Mouse (Mus musculus) right cerebral cortex, postnatal 36 days (tissue): ENCODE data around the gene Ada.

Experiments
- DNase-seq, 2 experiments: peaks; one replicate each; pipeline ENCODE4 v3.0.0; 2022; ENCODE audit warnings: low spot score in 2 of 2, mixed read lengths in 1 of 2

The Ada gene

DNA sequence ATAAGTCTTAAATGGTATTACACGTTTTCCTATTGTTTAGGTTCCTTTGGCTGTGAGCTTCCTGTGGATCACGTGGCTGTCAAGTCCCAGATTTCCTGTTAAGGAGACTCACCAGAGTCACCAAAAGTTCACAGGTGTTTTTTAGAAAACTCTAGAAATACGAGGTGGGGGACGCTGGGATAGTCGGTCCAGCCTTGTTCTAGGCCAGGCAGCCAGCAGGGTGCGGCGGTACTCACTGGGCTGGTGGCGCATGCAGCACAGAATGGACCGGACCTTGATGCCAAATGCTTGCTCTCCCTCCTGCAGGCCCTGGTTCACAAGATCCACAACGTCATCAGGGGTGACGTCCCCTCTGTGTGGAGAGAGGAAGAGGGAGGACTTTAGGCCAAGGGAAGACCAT lies 18.0 kb downstream of the Ada start:
- DNase-seq: no peak

DNA sequence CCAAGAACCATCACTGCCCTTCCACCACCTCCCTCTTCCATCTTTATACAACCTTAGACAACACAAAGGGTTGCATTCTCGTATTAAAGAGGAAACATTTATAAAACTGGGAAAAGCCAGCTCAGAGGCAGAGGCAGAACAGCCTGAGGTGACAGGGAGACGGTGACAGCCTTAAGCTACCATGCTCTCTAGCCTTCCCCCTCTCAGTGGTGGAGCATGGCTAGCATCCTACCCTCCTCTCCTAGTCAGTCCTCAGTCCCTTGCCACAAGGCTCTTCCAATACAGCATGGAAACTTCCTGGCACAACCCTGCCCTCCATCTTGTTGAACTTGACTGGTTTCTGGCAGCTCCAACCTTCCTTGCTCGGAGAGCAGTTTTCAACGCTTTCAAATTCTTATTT lies 21.7 kb downstream of the Ada start:
- no peak for DNase-seq

DNA sequence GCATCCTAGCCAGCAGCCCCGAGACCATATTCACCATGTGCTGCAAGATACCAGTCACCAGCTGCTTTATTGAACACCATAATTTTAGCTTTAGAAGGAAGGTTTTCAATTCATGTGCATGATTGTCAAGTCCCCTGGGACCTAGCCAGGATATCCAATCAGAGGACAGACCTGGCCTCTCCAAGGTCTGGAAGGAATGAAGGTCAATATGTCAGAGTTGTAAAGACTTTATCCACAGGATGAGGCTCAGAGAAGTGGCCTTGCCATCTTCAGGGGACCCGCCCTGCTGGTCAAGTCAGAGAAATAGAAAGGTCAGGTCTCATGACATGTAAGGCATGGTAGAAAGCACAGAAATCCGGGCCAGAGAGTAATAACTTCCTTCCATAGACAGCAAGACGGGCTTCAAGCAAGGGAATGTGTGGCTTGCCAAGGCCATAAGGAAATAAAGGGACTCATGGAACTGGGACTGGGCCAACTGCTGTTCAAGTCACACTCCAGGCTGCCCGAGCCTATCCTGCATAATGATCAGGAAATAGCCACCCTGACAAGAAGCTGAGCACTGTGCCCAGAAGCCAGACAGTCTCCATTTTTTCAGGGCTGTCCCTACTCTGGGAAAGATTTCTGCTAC lies 23.2 kb downstream of the Ada start:
- DNase-seq: no peak

DNA sequence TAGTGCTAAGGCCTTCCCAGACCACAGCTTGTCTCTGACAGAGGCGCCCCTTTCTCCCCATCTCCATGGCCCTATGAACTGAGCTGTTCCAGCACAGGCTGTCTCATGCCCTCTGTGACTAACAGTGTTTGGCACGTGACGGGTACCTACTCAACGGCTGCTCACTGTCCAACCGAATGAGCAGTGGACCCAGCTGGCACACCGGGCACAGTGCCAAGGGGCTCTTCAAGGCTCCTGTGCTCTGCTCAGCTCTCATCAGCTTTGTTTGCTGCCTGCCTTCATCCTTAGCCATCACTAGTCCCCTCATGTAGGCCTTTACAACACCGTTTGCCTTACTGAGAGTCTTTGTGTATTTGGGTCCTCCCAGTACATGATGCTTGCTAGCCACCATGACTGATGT lies 27.5 kb downstream of the Ada start:
- DNase-seq: peak; percentile 57 to 64

DNA sequence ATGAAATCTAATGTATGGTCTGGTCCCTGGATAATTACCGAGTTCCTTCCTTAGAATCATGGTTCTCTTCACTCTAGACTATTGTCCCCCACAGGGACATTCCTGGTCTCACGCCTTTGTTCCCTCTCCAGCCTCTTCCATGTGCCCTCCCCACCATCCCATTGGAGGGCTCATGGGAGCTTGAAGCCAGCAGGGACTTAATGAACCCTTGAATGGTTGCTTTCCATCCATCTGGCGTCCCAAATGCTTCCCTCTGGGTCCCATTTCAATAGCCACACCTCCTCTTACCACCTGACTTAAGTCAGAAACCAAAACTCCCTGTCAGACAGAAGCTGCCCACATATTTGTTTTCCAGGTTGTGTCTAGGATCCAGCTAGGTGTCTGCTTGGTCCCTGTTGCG lies 30.4 kb downstream of the Ada start:
- no peak for DNase-seq

DNA sequence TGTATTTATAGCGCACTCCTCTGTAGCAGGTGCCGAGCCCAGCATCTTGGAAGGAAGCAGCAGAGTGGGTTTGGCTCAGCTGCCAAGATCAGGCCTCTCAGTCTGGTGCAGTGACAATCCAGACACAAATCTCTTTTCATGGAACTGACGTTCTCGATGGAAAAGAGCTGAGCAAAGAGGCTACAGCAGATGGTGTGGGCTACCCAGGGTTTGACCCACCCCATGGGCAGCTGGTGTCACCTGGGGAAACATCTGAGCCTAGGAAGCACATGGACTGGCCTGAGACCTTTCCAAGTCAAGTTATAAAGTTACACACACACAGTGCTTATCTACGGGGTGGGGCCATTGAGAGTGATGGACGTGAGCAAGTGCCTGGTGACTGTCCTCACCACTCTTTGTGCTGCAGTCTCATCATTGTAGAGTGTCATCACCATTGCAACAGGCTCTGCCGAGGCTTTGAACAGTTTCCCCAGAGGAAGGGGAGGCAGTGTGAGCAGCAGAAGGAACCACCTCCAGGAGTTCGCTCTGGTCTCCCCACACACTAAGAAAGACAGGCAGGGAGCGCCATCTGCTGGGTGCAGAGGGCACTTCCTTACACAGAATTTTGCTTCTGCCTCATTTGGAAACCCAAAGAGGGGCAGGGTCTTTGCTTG lies 31.0 kb downstream of the Ada start:
- DNase-seq: peak; percentile 68 to 75

DNA sequence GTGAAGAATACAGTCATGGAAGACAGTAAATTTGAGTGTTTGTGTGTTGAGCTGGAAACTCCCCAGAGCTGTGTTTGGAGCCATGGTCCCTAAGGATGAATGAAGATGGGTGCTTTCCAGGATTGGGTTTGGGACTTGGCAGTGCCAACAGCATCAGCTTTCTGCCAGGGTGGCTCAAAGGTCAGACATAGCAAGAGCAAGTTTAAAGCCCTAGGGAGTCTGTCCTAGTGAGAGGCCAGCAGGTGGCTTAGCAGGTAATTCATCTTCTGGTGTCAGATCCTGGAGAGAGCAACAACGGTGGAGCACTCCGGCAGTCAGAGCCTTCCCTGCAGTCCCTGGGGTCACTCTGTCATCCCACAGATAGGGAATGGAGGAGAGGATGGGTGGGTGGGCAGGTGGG lies 31.5 kb downstream of the Ada start:
- DNase-seq: no peak

DNA sequence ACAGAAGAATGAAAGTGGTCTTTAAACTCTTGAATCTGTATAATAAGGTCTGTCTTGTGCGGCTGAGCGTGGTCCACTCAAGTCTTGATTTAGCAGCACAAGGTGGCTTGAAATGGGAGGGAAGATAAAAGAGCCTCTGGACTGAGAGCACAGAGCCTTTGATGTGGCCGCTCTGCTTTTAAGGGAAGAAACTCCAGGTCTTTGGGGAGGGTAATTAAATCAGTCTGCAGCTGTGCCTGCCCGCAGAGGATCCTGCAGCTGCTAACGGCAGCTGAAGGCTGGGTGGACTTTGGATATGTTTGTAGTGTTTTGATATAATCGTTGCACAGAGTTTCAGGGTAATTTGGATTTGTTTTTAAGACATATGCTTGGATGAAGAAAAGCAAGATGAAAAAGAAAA lies 33.2 kb downstream of the Ada start:
- no peak for DNase-seq

DNA sequence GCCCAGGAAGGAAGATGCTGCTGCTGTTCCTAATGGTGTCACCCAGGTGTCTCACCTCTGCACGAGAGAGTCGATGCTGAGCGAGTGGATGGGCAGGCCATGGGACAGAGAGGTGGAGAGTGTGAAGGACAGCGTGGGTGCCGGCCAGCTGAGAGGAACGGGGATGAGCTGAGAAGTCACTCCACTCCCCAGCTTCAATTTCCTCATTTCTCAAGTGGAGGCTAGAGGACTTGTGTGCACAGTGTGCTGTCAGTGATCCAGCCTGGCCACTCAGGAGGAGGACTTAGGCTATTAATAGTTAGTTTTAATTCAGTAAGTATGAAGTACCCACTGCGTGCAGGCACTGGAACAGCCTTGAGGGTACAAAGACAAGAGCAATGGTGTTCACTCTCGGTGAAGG lies 33.6 kb downstream of the Ada start:
- no peak for DNase-seq

DNA sequence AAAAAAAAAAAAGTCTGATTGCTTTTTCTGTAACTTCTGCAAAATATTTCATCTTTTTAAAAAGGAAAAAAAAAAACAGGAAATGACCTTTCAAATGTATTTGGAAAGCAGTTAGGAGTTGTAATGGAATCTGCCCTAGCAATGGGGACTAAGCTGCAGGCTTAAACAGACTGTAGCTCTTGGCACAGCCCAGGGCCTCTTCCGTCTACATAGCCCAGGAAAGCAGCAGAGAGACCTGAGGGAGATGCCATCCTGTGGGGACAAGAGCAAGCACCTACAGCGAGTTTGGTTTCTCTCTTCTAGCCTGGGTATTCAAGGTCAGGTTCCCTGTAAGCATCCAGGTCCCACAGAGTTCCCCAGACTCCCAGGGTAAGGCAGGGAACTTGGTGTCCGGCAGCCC lies 36.7 kb downstream of the Ada start:
- no peak for DNase-seq

DNA sequence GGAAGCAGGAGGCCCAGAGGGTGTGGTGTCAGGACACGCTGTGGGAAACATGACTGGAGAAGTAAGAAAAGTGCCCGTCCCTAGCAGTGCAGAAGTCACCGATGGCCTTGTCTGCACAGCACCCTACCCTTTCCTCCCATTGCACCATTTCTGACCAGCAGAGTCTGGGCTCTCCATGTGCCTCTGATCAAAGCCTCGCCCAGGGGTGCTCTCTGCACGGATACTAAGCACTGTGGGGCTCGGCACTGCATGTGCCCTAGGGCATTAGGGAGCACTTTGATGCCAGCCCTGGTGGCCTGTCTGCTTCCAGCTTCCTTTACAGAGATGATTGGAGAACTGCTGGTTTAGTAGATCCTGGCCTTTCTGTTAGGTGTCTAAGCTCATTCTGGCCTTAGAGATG lies 37.2 kb downstream of the Ada start:
- DNase-seq: no peak

DNA sequence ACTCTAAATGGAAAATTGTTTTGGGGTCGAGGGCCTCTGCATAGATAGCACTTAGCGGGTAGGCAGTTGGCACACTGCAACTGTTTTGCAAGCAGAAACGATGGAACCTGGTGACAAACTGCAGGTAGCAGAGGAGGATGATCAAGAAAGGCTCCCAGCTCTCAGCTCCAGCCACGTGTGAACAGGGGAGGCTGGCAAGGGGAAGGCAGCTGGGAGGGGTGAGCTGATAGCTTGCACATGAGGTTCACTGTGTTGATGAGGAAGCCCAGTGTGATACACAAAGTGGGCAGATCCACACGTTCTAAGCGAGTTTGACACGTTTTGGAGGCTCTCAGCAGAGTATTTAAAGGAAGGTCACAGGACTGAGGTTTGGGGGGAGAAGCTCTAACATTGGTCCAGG lies 37.6 kb downstream of the Ada start:
- DNase-seq: no peak

DNA sequence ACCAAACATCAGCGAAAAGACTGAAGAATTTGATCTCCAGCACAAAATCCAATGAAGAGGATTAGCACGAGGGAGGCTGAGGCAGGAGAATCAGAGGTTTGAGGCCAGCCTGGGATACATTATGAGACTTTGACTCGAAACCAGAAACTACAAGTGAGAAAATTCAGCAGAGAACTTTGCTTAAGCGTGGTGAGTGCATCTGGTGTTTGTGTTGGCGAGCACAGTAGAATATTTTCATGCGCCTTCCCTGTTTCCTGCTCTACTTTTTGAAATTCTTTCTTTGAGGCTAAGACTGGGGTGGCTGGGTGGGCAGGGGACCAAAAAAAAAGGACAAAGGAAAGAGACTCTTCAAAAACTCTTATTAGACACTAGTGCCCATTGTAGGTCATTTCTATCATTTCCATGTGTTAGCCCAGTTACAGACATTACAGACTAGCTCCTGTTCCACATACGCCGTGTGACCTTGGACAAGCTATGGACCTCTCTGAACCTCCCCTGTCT lies 38.6 kb downstream of the Ada start:
- DNase-seq: no peak

DNA sequence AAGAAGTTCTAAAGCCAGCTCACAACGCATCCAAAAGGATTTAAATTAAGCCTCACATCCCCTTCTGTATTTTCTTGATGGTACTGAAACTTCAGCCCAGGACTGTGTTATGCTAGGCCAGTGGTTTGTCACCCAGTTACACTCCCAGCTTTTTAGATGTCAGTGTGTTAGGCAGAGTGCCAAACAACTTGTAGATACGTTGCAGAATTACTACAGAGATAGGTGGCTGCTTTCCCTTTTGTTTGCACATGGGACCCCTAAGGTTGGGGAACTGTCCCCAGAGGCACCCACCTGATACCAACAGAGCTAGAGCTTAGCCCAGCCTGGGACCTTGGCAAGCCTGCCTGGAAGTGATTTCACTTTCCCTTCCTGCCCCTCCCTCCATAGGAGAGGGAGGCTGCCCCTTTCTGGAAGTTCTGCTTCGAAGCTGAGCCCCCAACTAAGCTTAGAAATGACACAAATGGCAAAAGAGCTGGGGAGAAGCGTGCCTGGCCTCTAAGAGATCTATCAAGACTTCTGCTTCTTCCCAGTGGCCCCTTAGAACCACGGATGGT lies 39.4 kb downstream of the Ada start:
- no peak for DNase-seq

DNA sequence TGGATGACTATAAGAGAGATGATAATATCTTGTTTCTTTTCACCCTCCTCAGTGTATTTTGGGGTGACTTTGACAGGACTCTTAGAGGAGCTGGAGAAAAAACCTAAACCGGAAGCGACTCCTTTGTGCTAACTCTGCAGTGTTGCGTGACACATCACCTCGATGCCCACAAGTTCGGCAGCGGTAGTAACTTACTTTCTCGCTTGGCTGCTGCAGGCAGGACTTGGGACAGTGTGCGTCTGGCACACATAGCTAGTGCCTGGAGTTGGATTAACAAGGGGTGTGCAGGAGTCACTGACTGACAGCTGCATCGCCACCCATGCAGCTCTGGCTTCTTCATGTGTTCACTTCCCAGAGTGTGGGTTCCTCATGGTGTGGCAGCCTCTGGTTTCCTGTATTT lies 40.0 kb downstream of the Ada start:
- DNase-seq: no peak

DNA sequence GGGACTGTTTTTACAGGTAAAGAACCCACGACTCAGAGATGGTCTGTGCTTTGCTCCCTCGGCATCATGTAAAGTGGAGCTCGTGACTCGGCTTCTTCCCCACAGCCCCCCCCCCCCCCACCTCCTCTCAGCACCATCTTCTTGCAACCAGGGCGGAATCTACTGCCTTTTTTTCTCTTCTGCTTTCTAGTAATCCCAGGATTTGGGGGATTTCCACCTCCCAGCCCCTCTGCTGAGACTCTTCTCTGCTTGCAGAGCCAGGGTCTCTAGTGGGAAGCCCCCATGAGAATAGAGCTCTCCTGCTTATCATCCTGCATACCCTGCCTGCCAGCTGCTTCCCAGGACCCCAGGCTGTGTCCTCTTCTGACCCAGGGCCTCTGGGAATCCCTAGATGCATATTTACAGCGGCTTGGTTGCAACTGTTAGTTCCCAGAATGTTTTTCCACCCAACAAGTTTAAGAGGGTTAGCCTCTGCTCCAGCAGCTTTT lies 41.2 kb downstream of the Ada start:
- no peak for DNase-seq

DNA sequence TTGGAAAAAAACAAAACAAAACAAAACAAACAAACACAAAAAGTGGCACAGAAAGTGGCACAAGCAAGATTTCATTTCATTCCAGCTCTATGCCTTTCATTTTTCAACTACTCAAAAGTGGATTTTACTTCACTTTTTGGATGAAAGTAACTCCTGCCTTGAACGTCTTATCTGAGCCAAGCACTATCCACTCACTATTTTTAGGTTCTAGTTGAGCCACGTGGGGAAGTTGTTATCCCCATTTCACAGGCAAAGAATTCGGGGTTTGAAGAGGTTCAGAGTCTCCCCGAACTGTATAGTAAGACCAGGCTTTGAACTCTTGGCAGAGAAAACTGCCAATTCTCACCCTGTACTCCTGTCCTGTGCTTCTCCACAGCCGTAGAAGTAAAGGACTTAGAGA lies 41.7 kb downstream of the Ada start:
- DNase-seq: no peak

DNA sequence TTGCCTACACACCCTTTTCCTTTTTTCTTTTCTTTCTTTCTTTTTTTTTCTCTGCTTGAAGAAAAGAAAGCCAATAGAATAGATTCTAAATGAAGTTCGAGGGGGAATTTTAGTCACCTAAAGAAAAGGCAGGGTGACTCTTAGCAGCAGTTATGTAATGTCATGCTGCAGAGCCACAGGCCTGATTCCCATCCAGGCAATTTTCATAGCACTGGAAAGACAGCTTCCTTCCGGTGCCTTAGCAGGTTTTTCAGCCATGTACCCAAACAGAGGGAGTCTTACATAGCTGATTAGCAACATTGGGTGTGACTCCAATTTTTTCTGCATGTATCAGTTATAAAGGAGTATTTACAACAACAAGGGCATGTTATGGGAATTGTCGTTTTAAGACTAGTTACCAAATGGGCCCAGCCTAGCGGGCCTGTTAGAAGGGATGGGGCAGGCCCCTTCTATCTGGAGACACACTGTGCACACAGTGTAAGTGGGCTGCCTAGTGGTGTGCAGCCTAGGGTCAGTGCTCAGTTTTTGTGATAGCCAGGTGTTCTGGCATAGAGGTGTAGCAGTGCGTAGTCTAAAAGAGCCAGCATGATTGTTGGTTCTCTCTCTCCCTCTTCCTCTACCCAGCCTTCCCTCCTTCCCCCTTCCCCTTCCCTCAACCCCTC lies 46.3 kb downstream of the Ada start:
- DNase-seq: peak in 1 of 2 experiments; percentile 61

DNA sequence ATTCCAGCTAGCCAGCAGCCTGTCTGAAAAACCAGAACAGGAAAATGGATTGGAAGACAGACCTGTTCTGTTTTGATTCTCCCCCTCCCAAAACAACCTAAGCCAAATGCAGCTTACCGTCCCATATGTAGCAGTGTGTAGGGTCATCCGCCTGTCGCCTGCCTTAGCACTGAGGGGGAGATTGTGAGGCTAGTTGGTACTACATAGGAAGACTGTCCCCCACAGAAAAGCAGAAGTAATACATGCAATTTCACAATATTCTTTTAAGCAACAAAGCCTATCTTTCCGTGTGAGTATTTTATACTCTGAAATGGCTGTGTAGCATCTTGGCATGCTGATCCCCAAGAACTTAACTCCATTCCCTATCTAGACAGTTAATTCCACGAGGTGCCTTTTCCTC lies 47.1 kb downstream of the Ada start:
- DNase-seq: no peak

DNA sequence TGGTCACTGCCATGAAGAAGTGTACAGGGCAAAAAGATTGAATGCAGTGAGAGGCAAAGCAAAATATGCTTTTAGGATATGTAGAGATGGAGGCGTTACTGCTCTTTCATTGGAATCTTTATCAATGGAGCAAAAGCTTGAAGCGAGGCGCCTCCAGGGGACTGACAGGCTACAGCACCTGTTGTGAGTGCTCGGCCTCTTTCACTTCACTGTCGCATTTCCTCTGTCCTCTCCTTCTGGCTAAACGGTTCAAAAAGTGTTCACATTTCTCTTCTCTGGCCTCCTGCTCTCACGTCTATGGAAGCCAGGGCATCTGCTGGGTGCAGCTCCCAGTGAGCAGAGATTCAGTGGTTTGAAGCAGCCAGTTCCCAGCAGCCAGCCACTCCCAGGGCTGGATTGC lies 47.6 kb downstream of the Ada start:
- no peak for DNase-seq

DNA sequence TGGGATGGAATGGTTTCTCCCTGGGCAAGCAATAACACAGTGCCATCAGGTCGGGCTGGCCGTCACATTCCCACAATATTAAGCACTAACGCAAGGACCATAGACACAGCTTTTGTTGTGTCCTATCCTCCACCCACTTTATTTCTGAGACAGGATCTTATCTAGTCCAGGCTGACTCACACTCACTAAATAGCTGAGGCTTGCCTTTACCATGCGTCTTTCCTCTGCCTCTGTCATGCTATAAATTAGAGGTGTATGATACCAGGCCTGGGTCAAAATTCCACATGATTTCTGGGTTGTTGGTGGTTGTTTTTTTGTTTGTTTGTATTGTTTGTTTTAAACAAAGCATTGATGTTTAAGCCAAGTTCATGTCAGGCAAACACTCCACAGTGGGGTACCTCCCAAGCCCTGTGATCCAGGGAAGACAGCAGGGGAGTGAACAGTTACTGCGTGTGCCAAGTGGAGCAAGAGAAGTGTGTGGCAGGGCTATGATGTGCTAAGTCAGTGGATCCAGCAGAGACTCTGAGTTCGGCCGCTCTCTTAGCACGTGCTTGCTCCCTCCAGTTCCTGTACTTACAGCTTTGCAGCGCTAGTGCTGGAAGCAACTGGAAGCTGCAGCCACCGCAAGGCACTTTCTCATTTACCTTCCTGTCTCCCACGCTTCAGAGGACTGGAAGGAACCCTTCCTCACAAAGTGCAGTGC lies 50.8 kb downstream of the Ada start:
- no peak for DNase-seq
